In genomic region chr16:18386972-18387371, GRCm38 (mm10) we compare ENCODE assay signal across 13 mouse cellular contexts. TPM values are rescaled to one million over a fixed set of nuclear protein-coding genes. Genes with fewer than 3 reads are reported as not detected.
DNase-seq lines count a peak whose midpoint lies in the region; ATAC-seq and TF ChIP-seq lines count a peak whose summit lies in the region.
"Had no signal": no experiment of that assay in that cellular context is flagged by ENCODE, and none has a peak within 500 bp of the region (broad histone marks: within the 10 kb centered on the region; RNA-seq: fewer than 3 reads in every experiment).

No protein-coding gene starts in this region.

- WGBS in neural tube, embryonic 13.5 days, result 63% methylated on average over 3 of the region's 3 CpGs
- 52% methylated on average over 3 of the region's 3 CpGs for WGBS in hindbrain, embryonic 10.5 days
- 55% methylated on average over 3 of the region's 3 CpGs for WGBS in liver, embryonic 15.5 days (ENCODE audit: insufficient replicate concordance)
- 67% methylated on average over 3 of the region's 3 CpGs for whole genome bisulfite sequencing in kidney, adult 2 months

- H3K9me3 ChIP-seq in neural tube, embryonic 13.5 days, result no peaks in the 10 kb centered on the region
- H3K9me3 ChIP-seq in hindbrain, embryonic 10.5 days, result no peaks in the 10 kb centered on the region
- no peaks in the 10 kb centered on the region for H3K9me3 ChIP-seq in liver, embryonic 15.5 days (replicated peaks)
- H3K9me3 ChIP-seq: limb, embryonic 12.5 days; megakaryocyte, embryonic 14.5 days had no signal

- H3K4me2 ChIP-seq in neural tube, embryonic 13.5 days, result no peak overlapping the region
- peak overlapping the region; percentile 61; the same call in 1 of the 2 replicates for H3K4me2 ChIP-seq in liver, embryonic 15.5 days
- H3K4me2 ChIP-seq: limb, embryonic 12.5 days had no signal

- H3K4me3 ChIP-seq in neural tube, embryonic 13.5 days, result no peak overlapping the region
- H3K4me3 ChIP-seq in hindbrain, embryonic 10.5 days, result no peak overlapping the region
- H3K4me3 ChIP-seq in liver, embryonic 15.5 days (replicated peaks), result no peak overlapping the region
- H3K4me3 ChIP-seq in kidney, adult 2 months (ENCODE audit: insufficient read depth, low read depth, low read length), result no peak overlapping the region
- H3K4me3 ChIP-seq: heart, adult 2 months; limb, embryonic 12.5 days; megakaryocyte, embryonic 14.5 days had no signal

- H3K36me3 ChIP-seq in neural tube, embryonic 13.5 days, result no peaks in the 10 kb centered on the region
- H3K36me3 ChIP-seq in hindbrain, embryonic 10.5 days, result no peaks in the 10 kb centered on the region
- no peaks in the 10 kb centered on the region for H3K36me3 ChIP-seq in liver, embryonic 15.5 days (replicated peaks)
- H3K36me3 ChIP-seq in kidney, adult 2 months (ENCODE audit: control insufficient read depth, insufficient read depth, low read length), result no peaks in the 10 kb centered on the region
- H3K36me3 ChIP-seq: limb, embryonic 12.5 days had no signal

- no peak for TF ChIP-seq POLR2A in kidney, adult 2 months (IDR thresholded peaks at IDR 0.05; ENCODE audit: low read depth, low read length)

- no peaks in the 10 kb centered on the region for H3K27me3 ChIP-seq in neural tube, embryonic 13.5 days
- H3K27me3 ChIP-seq in hindbrain, embryonic 10.5 days (ENCODE audit: insufficient read depth, poor library complexity, severe bottlenecking), result no peaks in the 10 kb centered on the region
- H3K27me3 ChIP-seq in liver, embryonic 15.5 days, result no peaks in the 10 kb centered on the region
- no peaks in the 10 kb centered on the region for H3K27me3 ChIP-seq in kidney, adult 2 months (replicated peaks; ENCODE audit: control insufficient read depth, insufficient read depth, low read length)
- H3K27me3 ChIP-seq: limb, embryonic 12.5 days had no signal

- peak; percentile 24 for DNase-seq in cerebellum, adult 9-11 months
- no peak for DNase-seq in cerebellum, adult 9-10 months
- DNase-seq in neural tube, embryonic 10.5 days (ENCODE audit: extremely low spot score, low spot score), result no peak
- no peak for DNase-seq in hindbrain, embryonic 10.5 days (ENCODE audit: low spot score)
- DNase-seq in kidney, adult 2 months, result no peak
- DNase-seq in left cerebral cortex, adult 18-20 months (ENCODE audit: low spot score in 2 of 2), result no peak
- DNase-seq: embryo, embryonic 11 days had no signal

- peaks cover 94% of the 10 kb centered on the region for H3K4me1 ChIP-seq in neural tube, embryonic 13.5 days (replicated peaks)
- H3K4me1 ChIP-seq in hindbrain, embryonic 10.5 days (replicated peaks), result peaks cover 98% of the 10 kb centered on the region
- H3K4me1 ChIP-seq in liver, embryonic 15.5 days (replicated peaks), result peaks cover 85% of the 10 kb centered on the region
- H3K4me1 ChIP-seq in kidney, adult 2 months (ENCODE audit: control insufficient read depth, insufficient read depth, low read length), result peaks cover 24% of the 10 kb centered on the region

- no peak for ATAC-seq in neural tube, embryonic 13.5 days (ENCODE audit: low read depth)
- ATAC-seq in liver, embryonic 15.5 days (ENCODE audit: insufficient read depth), result no peak
- ATAC-seq: forebrain, postnatal 0 days had no signal

- 0 out of 2 replicates have a peak overlapping the region, but pooled peaks have one; percentile 31 for H3K9ac ChIP-seq in neural tube, embryonic 13.5 days
- H3K9ac ChIP-seq in liver, embryonic 15.5 days, result no peak overlapping the region
- H3K9ac ChIP-seq: forebrain, postnatal 0 days; limb, embryonic 12.5 days had no signal

- TF ChIP-seq CTCF in kidney, adult 2 months (conservative IDR thresholded peaks at IDR 0.05; ENCODE audit: insufficient read depth, insufficient read length, low read depth, low read length), result no peak

- peak overlapping the region; percentile 81 for H3K27ac ChIP-seq in neural tube, embryonic 13.5 days (replicated peaks)
- H3K27ac ChIP-seq in hindbrain, embryonic 10.5 days, result peak overlapping the region; percentile 85
- peak overlapping the region; percentile 70 for H3K27ac ChIP-seq in liver, embryonic 15.5 days (replicated peaks)
- no peak overlapping the region for H3K27ac ChIP-seq in kidney, adult 2 months (ENCODE audit: insufficient read depth, low read depth, low read length)
- H3K27ac ChIP-seq: heart, adult 2 months; limb, embryonic 12.5 days had no signal

RNA-seq across cellular contexts. Expression of gene Arvcf, which starts 39.0 kb away (rescaled TPM):
- 85.2 and 93.6 TPM in 2 replicates for polyA plus RNA-seq in neural tube, embryonic 13.5 days (2015; fragmentation: Nextera tagmentation; extraction: Ambion mirVana)
- 99.5 and 115 TPM in 2 replicates for polyA plus RNA-seq in hindbrain, embryonic 10.5 days (2016; fragmentation: Nextera tagmentation; extraction: Ambion mirVana)
- 7.6 and 9.4 TPM in 2 replicates for polyA plus RNA-seq in liver, embryonic 15.5 days (2015; fragmentation: Nextera tagmentation; extraction: Ambion mirVana)
- 94.2 and 98.5 TPM in 2 replicates for polyA plus RNA-seq in kidney, adult 2 months (2012; rRNA removed)
- 10 to 100 TPM; 40.7 TPM for total RNA-seq in left cerebral cortex, adult 18-20 months (2021)

RNA-seq across cellular contexts. Expression of gene Tango2, which starts 39.1 kb away (rescaled TPM):
- polyA plus RNA-seq in neural tube, embryonic 13.5 days (2015; fragmentation: Nextera tagmentation; extraction: Ambion mirVana), result 74.0 and 79.5 TPM in 2 replicates
- polyA plus RNA-seq in hindbrain, embryonic 10.5 days (2016; fragmentation: Nextera tagmentation; extraction: Ambion mirVana), result 45.5 and 52.8 TPM in 2 replicates
- polyA plus RNA-seq in liver, embryonic 15.5 days (2015; fragmentation: Nextera tagmentation; extraction: Ambion mirVana), result 56.5 and 61.7 TPM in 2 replicates
- 147 and 158 TPM in 2 replicates for polyA plus RNA-seq in kidney, adult 2 months (2012; rRNA removed)
- total RNA-seq in left cerebral cortex, adult 18-20 months (2021), result 100 to 1,000 TPM; 137 to 148 TPM

RNA-seq across cellular contexts. Expression of gene Txnrd2, which starts 39.2 kb away (rescaled TPM):
- 20.3 and 22.8 TPM in 2 replicates for polyA plus RNA-seq in neural tube, embryonic 13.5 days (2015; fragmentation: Nextera tagmentation; extraction: Ambion mirVana)
- 30.5 and 34.7 TPM in 2 replicates for polyA plus RNA-seq in hindbrain, embryonic 10.5 days (2016; fragmentation: Nextera tagmentation; extraction: Ambion mirVana)
- polyA plus RNA-seq in liver, embryonic 15.5 days (2015; fragmentation: Nextera tagmentation; extraction: Ambion mirVana), result 101 and 114 TPM in 2 replicates
- 35.2 and 39.1 TPM in 2 replicates for polyA plus RNA-seq in kidney, adult 2 months (2012; rRNA removed)
- 10 to 100 TPM; 19.4 to 21.3 TPM for total RNA-seq in left cerebral cortex, adult 18-20 months (2021)

RNA-seq across cellular contexts. Expression of gene Comt, which starts 39.7 kb away (rescaled TPM):
- 86.4 and 93.2 TPM in 2 replicates for polyA plus RNA-seq in neural tube, embryonic 13.5 days (2015; fragmentation: Nextera tagmentation; extraction: Ambion mirVana)
- polyA plus RNA-seq in hindbrain, embryonic 10.5 days (2016; fragmentation: Nextera tagmentation; extraction: Ambion mirVana), result 62.5 and 67.9 TPM in 2 replicates
- 87.6 and 94.1 TPM in 2 replicates for polyA plus RNA-seq in liver, embryonic 15.5 days (2015; fragmentation: Nextera tagmentation; extraction: Ambion mirVana)
- polyA plus RNA-seq in kidney, adult 2 months (2012; rRNA removed), result 519 and 582 TPM in 2 replicates
- total RNA-seq in left cerebral cortex, adult 18-20 months (2021), result 10 to 100 TPM; 90.5 to 91.4 TPM
